Mouse (Mus musculus): ENCODE results near the gene 4932438H23Rik.

4932438H23Rik gene

GRCm38 (mm10) chr16:91095022-91095421, at the start of gene 4932438H23Rik:
Gene 4932438H23Rik, minus strand, starts transcription at chr16:91095122.
- no peak for DNase-seq (ENCODE audit: low read depth, low spot score)

- no peak for DNase-seq (ENCODE audit: low read depth, low spot score)
Measured at GRCm38 (mm10) chr16:91140991-91141630, 46.2 kb upstream of the 4932438H23Rik start.

GRCm38 (mm10) chr16:91140457-91140856, 45.5 kb upstream of the 4932438H23Rik start:
- DNase-seq (ENCODE audit: low read depth, low spot score), result no peak

GRCm38 (mm10) chr16:91140056-91140455, 45.1 kb upstream of the 4932438H23Rik start:
- DNase-seq (ENCODE audit: low read depth, low spot score), result no peak

DNA sequence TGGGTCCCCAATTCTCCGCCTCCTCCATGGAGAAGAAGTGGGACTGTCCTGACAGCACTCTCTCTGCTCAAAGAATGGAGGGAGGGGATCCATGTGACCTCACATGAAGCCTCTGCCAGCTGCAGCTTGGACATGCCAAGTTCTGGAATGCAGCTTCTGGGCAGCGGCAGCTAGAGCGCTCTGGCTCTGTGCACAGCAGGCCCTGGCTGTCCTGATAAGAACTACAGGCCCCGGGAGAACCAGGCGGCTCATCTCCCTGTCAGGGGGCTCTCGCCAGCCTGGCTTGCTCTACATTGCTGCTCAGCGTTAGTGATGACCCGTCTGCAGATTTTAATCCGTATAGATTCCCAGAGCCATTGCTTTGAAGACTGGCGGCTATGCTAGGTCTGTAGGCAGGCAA, 44.6 kb upstream of the 4932438H23Rik start:
- no peak for DNase-seq (ENCODE audit: low read depth, low spot score)

- DNase-seq (ENCODE audit: low read depth, low spot score), result no peak
Measured at GRCm38 (mm10) chr16:91138736-91139135, 43.8 kb upstream of the 4932438H23Rik start.

GRCm38 (mm10) chr16:91138151-91138550, 43.2 kb upstream of the 4932438H23Rik start:
- no peak for DNase-seq (ENCODE audit: low read depth, low spot score)

- DNase-seq (ENCODE audit: low read depth, low spot score), result no peak
Measured at GRCm38 (mm10) chr16:91136607-91137006, 41.7 kb upstream of the 4932438H23Rik start.

DNA sequence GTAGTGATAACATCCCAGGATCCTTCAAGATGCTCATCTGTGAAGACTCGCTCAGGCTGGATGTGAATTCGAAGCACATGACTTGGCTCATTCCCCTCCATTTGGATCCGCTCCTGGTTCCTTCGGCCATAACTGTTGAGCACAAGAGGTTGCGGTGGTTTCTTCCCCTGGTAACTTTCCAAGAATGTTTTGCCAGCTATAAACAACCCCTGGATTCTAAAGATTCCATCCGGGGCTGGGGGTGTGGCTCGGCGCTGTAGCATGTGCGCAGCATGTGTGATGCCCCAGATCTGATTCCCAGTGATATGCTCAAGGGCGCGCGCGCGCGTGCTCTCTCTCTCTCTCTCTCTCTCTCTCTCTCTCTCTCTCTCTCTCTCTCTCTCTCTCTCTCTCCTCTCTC, 35.0 kb upstream of the 4932438H23Rik start:
- no peak for DNase-seq (ENCODE audit: low read depth, low spot score)

DNA sequence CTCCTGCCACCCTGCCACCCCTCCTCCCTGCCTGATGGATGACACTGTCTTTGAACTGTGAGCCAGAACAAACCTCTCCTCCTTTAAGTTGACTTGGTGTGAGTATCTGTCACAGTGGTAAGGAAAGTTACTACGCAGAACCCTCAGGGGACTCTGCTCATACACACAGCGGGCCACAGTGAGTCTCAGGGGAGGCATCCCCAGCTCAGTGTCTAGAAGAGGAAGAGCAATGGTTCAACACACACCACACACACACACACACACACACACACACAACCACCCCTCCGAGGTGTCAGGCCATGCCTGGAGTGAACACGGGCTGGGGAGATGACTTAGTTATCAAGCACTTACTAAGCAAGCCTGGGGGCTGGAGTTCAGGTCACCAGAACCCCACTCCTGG, 33.5 kb upstream of the 4932438H23Rik start:
- no peak for DNase-seq (ENCODE audit: low read depth, low spot score)

- no peak for DNase-seq (ENCODE audit: low read depth, low spot score)
Measured at GRCm38 (mm10) chr16:91126734-91127524, 32.0 kb upstream of the 4932438H23Rik start.

GRCm38 (mm10) chr16:91124256-91124655, 29.3 kb upstream of the 4932438H23Rik start:
- DNase-seq (ENCODE audit: low read depth, low spot score), result no peak

DNA sequence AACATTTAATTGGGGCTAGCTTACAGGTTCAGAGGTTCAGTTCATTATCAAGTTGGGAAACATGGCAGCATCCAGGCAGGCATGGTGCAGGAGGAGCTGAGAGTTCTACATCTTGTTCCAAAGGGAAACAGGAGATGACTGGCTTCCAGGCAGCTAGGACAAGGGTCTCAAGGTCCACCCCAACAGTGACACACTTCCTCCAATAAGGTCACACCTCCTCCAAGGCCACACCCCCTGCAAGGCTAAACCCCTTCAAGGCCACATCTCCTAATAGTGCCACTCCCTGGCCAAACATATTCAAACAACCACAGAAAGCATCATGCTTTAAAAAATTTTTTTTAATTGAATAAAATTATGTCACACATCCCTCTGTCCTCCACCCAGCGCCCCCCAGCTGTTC, 28.9 kb upstream of the 4932438H23Rik start:
- no peak for DNase-seq (ENCODE audit: low read depth, low spot score)

DNA sequence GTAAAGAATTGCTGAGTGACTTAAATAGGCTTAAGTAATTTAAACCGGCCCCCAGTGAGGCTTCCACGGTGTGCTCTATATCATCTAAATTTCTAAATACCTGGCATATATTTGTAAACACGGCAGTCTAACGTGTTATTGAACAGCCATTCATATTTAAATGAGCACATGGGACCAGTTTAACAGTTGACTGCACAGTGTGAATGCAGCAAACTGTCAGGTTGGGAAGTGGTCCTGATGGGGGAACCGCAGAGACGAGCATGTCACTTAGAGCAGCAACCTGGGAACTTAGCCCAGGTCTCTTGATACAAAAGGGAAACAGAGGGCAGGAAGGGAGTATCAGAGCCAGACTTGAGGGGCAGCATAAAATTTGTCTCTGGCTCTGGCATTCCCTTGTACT, 25.0 kb upstream of the 4932438H23Rik start:
- DNase-seq (ENCODE audit: low read depth, low spot score), result no peak

DNA sequence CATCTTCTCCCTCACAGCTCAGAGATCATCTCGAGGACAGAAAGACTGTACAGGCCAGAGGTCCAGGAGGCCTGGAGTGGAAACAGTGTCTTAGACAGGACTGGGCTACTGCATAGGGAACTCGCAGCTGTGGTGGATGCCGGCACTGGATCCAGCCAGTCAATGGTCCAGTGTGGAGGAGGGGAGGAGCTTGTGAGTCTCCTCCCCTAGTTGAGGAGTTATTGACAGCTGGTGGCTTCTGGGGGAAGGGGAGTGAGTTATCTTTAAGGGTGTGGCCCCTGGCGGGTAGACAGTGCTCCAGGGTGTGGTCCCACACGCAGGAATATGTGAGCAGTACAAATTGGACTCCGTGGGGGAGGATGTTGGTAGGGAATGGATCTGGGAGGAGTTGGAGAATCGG, 21.8 kb upstream of the 4932438H23Rik start:
- no peak for DNase-seq (ENCODE audit: low read depth, low spot score)

DNA sequence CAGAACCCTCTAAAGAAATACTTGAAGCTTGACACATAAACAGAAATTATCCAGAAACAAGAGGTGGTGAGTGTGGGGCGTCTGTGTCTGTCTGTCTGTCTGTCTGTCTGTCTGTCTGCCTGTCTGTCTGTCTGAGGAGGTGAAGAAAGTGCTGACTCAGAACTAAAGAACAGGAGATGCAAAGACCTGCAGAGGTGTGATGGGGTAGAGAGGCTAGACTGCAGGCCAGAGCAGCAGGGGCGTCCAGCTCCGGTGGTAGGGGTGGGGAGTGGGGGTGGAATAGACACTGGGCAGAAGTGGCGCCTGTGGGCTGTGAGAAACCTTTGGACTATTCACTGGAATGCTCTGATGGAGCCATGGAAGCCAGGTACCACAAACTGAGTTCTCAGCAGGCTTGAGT, 21.1 kb upstream of the 4932438H23Rik start:
- no peak for DNase-seq (ENCODE audit: low read depth, low spot score)

GRCm38 (mm10) chr16:91110999-91111535, 16.1 kb upstream of the 4932438H23Rik start:
- DNase-seq (ENCODE audit: low read depth, low spot score), result no peak

GRCm38 (mm10) chr16:91107608-91108007, 12.7 kb upstream of the 4932438H23Rik start:
- no peak for DNase-seq (ENCODE audit: low read depth, low spot score)

GRCm38 (mm10) chr16:91105481-91106051, 10.6 kb upstream of the 4932438H23Rik start:
- no peak for DNase-seq (ENCODE audit: low read depth, low spot score)

DNA sequence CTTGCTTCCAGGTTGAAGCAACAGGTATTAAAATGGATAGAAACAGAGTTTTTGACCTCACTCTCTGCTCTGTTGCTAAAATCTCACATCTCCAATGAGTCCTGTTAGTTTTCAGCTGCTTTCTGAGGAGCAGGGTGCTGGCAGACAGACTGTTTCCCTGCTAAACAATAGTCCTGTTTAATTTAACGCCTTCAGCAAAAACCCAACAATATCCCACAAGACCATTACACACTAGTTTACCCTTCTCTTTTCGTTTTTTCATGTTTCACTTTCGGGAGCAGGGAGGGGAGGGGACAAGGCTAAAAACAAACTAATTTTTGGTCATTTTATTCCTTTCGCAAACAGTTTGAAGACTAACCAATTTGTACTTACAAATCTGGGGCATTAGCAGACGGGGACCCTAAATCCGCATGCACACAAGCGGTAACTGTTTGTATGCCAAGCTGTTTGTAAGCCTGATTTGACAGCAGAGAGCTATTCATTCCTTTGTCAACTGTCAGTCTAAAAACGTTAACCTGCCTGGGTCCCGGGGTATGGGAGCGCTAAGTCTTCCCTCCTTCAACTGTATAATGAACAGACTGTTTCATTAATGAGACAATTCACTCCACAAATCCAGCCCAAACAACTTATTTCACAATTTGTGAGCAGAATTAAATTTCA, 10.0 kb upstream of the 4932438H23Rik start:
- DNase-seq (ENCODE audit: low read depth, low spot score), result no peak

GRCm38 (mm10) chr16:91103386-91103785, 8.5 kb upstream of the 4932438H23Rik start:
- no peak for DNase-seq (ENCODE audit: low read depth, low spot score)

DNA sequence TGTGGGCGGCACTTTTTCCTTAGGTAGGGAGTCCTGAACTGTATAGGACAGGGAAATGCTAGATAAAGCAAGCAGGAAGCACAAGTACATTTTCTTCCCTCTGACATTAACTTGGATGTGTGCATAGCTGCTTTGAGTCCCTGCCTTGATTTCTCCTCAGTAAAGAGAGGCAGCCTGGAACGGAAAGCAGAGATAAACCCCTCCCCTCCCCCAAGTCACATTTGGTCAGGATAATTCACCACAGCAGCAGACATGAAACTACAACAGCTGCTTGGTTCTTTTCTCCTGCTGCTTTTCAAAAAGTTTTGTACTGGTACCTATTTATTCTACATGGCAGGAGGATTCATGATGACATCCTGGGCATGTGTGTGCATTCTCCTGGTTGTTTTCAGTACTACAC, 5.6 kb upstream of the 4932438H23Rik start:
- DNase-seq (ENCODE audit: low read depth, low spot score), result no peak

Measured in 3T3-L1 (cell line).